Mouse (Mus musculus) intestine, embryonic 14.5 days (tissue): ENCODE measurements around the gene Skp1a. TPM values are rescaled to one million over a fixed set of nuclear protein-coding genes. Genes with fewer than 3 reads are reported as not detected.
A peak's percentile ranks its signal among the peaks of the same experiment; 100 is the strongest.

Source experiments
- ATAC-seq: fragments of 200-750 bp; cut with Nextera tagmentation; replicated peaks from 2 replicates; pipeline ENCODE4 v1.8.0; 2017; ENCODE audit warnings: low read depth, moderate number of reproducible peaks, moderate TSS enrichment, moderate library complexity; ENCODE audit not compliant: low FRiP score, low TSS enrichment
- DNase-seq: peaks from one replicate; pipeline ENCODE4 v3.0.0-alpha.2; 2018; ENCODE audit warnings: low spot score
- H3K27ac ChIP-seq: fragments of 300-500 bp; sonication (generic); 2 replicates; pipeline ENCODE4 v1.5.1; 2014; ENCODE audit warnings: low read depth, mild to moderate bottlenecking, control low read depth
- H3K27me3 ChIP-seq: fragments of 300-500 bp; sonication (generic); replicated peaks from 2 replicates; pipeline ENCODE4 v1.6.1; 2014; ENCODE audit warnings: low read length, control low read depth; ENCODE audit not compliant: control insufficient read depth, insufficient read depth
- H3K36me3 ChIP-seq: fragments of 300-500 bp; sonication (generic); 2 replicates; pipeline ENCODE4 v1.6.1; 2014; ENCODE audit warnings: low read length, control low read depth; ENCODE audit not compliant: control insufficient read depth, insufficient read depth
- H3K4me1 ChIP-seq: fragments of 300-500 bp; sonication (generic); replicated peaks from 2 replicates; pipeline ENCODE4 v1.6.1; 2014; ENCODE audit warnings: low read length, control low read depth, mixed read lengths; ENCODE audit not compliant: control insufficient read depth, insufficient read depth
- H3K4me2 ChIP-seq: fragments of 300-500 bp; sonication (generic); 2 replicates; pipeline ENCODE4 v1.6.1; 2014; ENCODE audit warnings: low read length
- H3K4me3 ChIP-seq: fragments of 300-500 bp; sonication (generic); 2 replicates; pipeline ENCODE4 v1.5.1; 2014; ENCODE audit warnings: low read depth, low read length, control low read depth, mixed read lengths
- H3K9ac ChIP-seq: fragments of 300-500 bp; sonication (generic); 2 replicates; pipeline ENCODE4 v1.6.1; 2014; ENCODE audit warnings: mild to moderate bottlenecking, low read length
- H3K9me3 ChIP-seq: fragments of 300-500 bp; sonication (generic); 2 replicates; pipeline ENCODE4 v1.6.1; 2016; ENCODE audit warnings: low read length, control low read depth; ENCODE audit not compliant: control insufficient read depth
- WGBS: fragments of 180-500 bp; shearing (Covaris S2); extraction: QIAGEN DNeasy Blood & Tissue Kit; methylation state at CpG from one replicate; pipeline ENCODE4 v1.1.7; 2014; 5-methylcytosine and 5-hydroxymethylcytosine counted together
- polyA plus RNA-seq: library from polyadenylated mRNA; unstranded; fragments of >200 nt; fragmentation: Nextera tagmentation; extraction: Ambion mirVana; gene quantifications from 2 replicates; pipeline ENCODE4 v1.2.1, GENCODE M21; 2014

Skp1a gene
- polyA plus RNA-seq, 1 experiment from 2014 or later, result 743 TPM

DNA sequence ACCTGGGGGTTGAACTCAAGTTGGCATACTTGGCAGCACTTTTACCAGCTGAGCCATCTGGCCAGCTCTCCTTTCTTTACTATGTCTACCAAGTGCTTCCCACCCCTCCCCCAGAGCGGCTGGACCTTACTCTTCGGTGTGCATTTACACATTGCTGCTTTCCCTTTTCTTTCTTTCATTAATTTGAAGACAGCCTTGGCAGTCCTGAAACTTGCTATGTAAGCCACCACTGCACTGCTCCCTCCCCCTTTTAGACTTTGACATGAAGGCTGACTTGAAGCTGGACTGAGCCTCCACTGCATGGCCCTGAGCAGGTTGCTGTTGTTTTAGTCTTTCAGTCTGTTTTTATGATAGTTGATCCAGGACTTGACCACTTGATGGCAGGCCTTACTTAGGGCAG is 17.7 kb downstream of the Skp1a start:
- Histone ChIP-seq H3K27ac (no peak overlapping the region), H3K4me2 (no peak overlapping the region), H3K4me3 (no peak overlapping the region), H3K9me3 (no peaks in the 10 kb centered on the region), H3K27me3 (no peaks in the 10 kb centered on the region), H3K9ac (no peak overlapping the region), H3K4me1 (peaks cover 5% of the 10 kb centered on the region), H3K36me3 (peaks cover 63% of the 10 kb centered on the region)
- DNase-seq (no peak), ATAC-seq (no peak)
- 93% methylated on average over 2 of the region's 2 CpGs for WGBS

DNA sequence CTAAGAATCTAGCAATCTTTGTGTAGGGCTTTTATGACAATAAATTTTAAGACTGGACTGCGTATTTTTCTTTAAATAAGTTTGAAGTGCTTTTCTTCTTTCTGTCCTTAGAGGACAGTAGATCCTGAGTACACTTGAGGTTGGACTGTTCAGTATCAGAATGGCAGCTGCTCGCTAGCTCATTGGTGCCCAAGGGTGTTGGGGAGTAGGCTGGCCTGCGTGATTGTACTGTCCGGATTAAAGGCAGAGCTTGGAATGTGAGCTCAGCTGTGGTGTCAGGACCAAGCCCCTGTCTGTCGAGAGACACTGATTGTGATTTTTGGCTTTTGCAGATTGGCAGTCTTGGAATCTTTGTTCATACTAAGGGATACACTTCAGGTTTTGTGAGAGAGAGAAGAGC is 20.0 kb downstream of the Skp1a start:
- Histone ChIP-seq H3K36me3 (peaks cover 42% of the 10 kb centered on the region), H3K27me3 (no peaks in the 10 kb centered on the region), H3K4me2 (no peak overlapping the region), H3K4me1 (peaks cover 5% of the 10 kb centered on the region), H3K9me3 (no peaks in the 10 kb centered on the region), H3K27ac (no peak overlapping the region), H3K4me3 (no peak overlapping the region), H3K9ac (no peak overlapping the region)
- DNase-seq (no peak), ATAC-seq (no peak)
- 66% methylated on average over 5 of the region's 5 CpGs for WGBS

DNA sequence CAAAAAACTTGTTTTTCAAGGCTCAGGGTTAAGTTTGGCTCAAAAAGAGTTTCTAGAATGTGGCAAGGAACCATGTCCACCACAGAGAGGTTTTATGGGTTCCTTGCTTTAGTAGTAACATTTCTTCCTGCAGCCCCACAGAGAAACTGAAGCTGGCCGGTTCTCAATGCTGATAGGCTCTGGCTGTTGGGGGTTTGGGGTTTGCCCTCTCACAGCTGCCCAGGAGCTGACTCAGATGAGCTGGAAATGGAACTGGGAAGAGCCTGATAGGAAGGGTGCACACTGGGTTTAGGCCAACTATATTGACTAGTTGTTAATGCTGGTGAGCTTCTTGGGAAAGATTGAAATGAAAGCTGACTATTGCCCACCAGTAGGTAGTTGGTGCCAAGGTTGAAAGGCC is 20.9 kb downstream of the Skp1a start:
- WGBS, result 49% methylated on average over 1 of the region's 1 CpGs
- Histone ChIP-seq H3K4me1 (peaks cover 5% of the 10 kb centered on the region), H3K27me3 (no peaks in the 10 kb centered on the region), H3K9ac (no peak overlapping the region), H3K4me3 (no peak overlapping the region), H3K27ac (peak overlapping the region; percentile 60), H3K4me2 (no peak overlapping the region), H3K36me3 (peaks cover 35% of the 10 kb centered on the region), H3K9me3 (no peaks in the 10 kb centered on the region)
- no peak for DNase-seq
- no peak for ATAC-seq

DNA sequence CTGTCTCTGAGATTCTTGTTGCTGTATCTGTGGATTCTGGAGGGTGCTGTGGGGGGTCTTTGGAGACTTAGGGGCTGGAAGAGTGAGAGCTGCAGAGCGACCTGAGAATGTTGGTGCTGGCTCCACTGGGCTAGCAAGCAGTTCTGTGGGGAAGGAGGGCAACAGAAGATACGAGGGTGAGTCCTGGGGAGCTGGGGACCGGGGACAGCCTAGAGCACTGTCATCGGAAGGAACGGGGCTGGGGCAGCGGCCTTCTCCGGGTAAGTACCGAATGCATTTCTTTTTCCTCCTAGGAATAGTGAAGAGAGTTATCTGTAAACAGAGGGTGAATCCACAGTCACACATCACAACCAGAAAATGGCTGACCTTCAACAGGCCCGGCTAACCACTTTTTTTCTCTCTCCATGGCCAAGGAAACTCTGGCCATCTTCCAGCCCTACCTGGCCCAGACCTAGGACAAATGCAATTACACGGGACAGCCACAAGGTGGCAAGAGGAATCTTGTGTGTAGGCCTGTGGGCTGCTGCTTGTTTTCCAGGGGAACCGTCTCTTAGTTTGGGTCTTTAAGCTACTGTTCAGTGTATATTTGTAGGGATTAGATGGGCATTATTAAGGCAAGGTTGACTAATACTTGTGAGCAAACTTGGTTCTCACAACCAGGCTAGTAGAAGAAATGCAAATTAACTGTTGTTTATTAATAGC is 22.0 kb downstream of the Skp1a start:
- Histone ChIP-seq H3K4me1 (peaks cover 5% of the 10 kb centered on the region), H3K27ac (peak overlapping the region; percentile 51), H3K36me3 (peaks cover 24% of the 10 kb centered on the region), H3K4me2 (no peak overlapping the region), H3K27me3 (no peaks in the 10 kb centered on the region), H3K9me3 (no peaks in the 10 kb centered on the region), H3K9ac (no peak overlapping the region), H3K4me3 (no peak overlapping the region)
- ATAC-seq (peak; percentile 61), DNase-seq (no peak)
- 63% methylated on average over 11 of the region's 11 CpGs for WGBS

DNA sequence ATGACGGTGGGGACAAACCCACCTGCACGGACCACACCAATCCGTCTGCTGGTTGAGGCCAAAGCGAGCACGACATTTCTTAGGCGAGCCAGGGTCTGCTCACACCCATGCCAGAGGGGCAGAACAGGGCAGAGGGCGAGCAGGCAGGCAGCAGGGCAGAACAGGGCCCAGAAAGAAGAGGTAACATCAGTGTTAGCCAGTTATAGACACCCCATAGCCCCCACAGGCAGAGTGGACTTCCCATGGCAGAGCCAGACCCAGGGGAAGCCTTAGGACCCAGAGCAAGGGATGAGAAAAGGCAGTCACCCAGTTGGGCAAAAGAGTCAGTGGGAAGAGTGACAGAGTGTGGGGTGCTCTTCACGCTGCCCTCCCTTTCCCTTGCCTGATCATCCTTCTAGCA is 23.3 kb downstream of the Skp1a start:
- Histone ChIP-seq H3K27me3 (no peaks in the 10 kb centered on the region), H3K9ac (no peak overlapping the region), H3K4me1 (peaks cover 5% of the 10 kb centered on the region), H3K27ac (no peak overlapping the region), H3K9me3 (no peaks in the 10 kb centered on the region), H3K4me2 (no peak overlapping the region), H3K36me3 (peaks cover 11% of the 10 kb centered on the region), H3K4me3 (no peak overlapping the region)
- ATAC-seq (no peak), DNase-seq (no peak)
- WGBS, result 89% methylated on average over 8 of the region's 8 CpGs

DNA sequence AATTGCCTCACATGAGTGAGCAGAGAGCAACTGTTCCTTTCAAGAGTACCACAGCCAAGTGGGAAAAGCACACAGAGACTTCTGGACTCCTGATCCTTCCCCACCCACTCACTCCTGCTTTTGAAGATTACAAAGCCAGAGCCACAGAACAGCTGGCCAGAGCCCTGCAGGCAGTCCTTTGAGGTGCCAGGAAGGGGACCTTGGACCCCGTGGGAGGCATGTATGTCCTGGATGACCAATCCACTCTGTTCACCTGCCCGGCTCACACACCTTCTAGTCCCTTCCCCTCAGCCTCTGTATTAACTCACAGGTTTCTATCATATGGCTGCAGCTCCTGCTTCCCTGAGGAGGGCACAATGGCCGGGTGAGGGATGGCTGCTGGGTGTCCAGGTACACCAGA is 25.6 kb downstream of the Skp1a start:
- Histone ChIP-seq H3K27ac (no peak overlapping the region), H3K4me2 (no peak overlapping the region), H3K9ac (no peak overlapping the region), H3K36me3 (peaks cover 3% of the 10 kb centered on the region; the same call in 1 of the 2 replicates), H3K4me3 (no peak overlapping the region), H3K4me1 (peaks cover 4% of the 10 kb centered on the region), H3K27me3 (no peaks in the 10 kb centered on the region), H3K9me3 (no peaks in the 10 kb centered on the region)
- WGBS, result 85% methylated on average over 3 of the region's 3 CpGs
- DNase-seq (no peak), ATAC-seq (no peak)

DNA sequence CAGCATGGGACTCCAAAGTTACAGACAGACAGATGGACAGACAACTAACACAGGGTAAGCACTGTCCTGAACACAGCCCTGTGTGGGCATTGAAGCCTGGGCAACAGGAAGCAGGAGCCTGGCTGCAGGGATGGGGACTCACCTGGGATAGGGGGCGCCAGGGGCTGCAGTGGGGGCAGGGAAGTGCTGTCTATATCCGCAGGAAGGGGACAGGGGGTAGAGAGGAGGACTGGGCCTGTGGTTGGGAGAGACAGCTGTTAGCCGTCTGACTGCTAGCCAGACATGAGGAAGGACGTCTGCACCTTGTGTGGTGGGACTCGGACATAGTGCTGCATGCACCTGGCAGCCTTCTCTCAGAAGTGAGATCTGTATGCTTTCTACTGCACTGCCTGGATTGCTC is 26.9 kb downstream of the Skp1a start:
- Histone ChIP-seq H3K4me2 (no peak overlapping the region), H3K4me3 (no peak overlapping the region), H3K27ac (no peak overlapping the region), H3K9me3 (no peaks in the 10 kb centered on the region), H3K4me1 (no peaks in the 10 kb centered on the region; the same call in 1 of the 2 replicates), H3K36me3 (peaks cover 3% of the 10 kb centered on the region; the same call in 1 of the 2 replicates), H3K9ac (no peak overlapping the region), H3K27me3 (no peaks in the 10 kb centered on the region)
- DNase-seq (no peak), ATAC-seq (no peak)
- 54% methylated on average over 5 of the region's 5 CpGs for WGBS

DNA sequence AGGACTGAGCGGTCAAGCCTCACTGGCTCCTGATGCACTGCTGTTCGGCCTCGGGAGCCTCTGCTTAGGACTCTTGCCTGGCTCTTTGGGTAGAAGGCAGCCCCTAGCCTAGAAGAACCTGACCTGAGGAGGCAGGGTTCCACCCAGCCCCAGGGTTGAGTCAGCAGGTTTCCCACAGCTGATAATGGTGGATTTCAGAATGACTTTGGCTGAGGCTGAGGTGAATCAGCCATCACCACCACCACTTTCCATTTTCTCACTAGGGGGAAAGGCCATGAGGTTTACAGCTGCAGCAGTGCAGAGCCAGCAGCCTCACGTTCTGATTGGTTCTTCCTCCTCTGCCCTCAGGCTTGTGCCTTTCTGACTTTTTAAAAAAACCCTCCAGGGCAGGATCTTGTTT is 29.1 kb downstream of the Skp1a start:
- DNase-seq, result no peak
- H3K4me2 ChIP-seq, result no peak overlapping the region
- no peaks in the 10 kb centered on the region; the same call in 1 of the 2 replicates for H3K36me3 ChIP-seq
- no peaks in the 10 kb centered on the region for H3K9me3 ChIP-seq
- peaks cover 9% of the 10 kb centered on the region for H3K4me1 ChIP-seq
- H3K27ac ChIP-seq, result no peak overlapping the region
- H3K9ac ChIP-seq, result no peak overlapping the region
- H3K4me3 ChIP-seq, result no peak overlapping the region
- ATAC-seq, result no peak
- no peaks in the 10 kb centered on the region for H3K27me3 ChIP-seq
- 82% methylated on average over 4 of the region's 4 CpGs for WGBS

DNA sequence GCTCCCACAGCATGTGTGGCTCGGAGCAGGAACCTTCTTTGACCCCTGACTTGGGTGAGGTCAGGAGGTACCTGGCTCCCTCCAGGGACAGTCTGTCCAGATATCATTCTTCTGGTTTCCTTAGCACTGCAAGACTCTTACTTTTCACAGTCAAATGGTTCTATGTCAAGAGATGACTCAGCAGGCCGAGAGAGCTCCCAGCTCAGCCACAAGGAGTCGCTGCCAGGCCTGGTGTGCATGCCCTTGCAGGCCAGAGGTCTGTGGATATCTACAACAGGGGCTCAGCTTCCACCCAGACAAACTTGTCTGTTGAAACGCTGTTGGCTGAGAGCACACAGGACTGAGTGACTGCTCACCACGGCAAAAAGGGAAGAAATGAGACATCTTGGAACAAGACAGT is 30.1 kb downstream of the Skp1a start:
- no peaks in the 10 kb centered on the region for H3K9me3 ChIP-seq
- ATAC-seq (no peak), DNase-seq (no peak)
- H3K4me3 ChIP-seq, result no peak overlapping the region
- no peak overlapping the region for H3K4me2 ChIP-seq
- H3K4me1 ChIP-seq, result peaks cover 9% of the 10 kb centered on the region
- no peaks in the 10 kb centered on the region for H3K27me3 ChIP-seq
- H3K36me3 ChIP-seq, result no peaks in the 10 kb centered on the region; the same call in 1 of the 2 replicates
- H3K9ac ChIP-seq, result no peak overlapping the region
- no peak overlapping the region for H3K27ac ChIP-seq
- WGBS, result 57% methylated on average over 5 of the region's 5 CpGs
